8 mouse cellular contexts compared by ENCODE assay signal in the genomic region with DNA sequence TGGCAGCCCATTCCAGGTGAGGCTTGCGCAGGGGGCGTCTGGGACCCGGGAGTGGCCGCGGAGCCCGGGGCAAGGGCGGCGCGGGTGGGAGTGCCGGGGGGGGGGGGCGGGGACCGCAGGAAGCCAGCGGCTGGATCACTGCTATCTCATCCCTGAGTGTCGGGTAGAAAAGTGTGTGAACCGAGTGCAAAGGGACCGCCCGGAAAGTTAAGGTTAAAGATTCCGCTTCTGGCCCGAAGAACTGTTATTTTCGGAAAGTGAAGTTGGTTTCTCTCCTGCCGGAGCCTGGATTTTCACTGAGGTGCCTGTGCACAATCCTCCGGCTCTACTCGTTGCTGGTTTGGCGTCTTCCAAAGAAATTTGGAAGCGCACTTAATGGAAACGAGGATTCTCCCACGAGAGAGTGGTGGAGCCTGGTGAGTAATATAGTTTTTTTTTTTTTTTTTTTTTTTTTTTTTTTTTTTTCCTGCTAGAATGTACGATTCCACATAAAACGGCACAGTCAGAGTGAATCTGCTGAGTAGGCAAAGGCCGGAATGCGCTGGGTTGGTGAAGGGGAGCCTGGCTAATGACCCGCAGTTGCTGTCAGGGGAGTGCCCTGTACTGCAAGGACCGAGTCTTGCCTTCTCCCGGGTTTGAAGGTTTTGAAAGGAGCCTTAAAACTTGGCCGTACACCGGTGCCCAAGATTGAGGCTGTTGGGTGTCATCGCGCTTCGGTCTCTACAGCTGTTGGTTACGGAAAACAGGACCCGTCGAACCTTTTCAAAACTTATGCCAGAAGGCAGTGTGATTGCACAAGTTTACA.
DNase-seq lines count a peak whose midpoint lies in the region; ATAC-seq and TF ChIP-seq lines count a peak whose summit lies in the region.

No protein-coding gene starts in this region.

- H3K4me2 ChIP-seq in hindbrain, embryonic 16.5 days (ENCODE audit: low read length), result peak overlapping the region; percentile 82
- H3K4me2 ChIP-seq in liver, embryonic 12.5 days, result peak overlapping the region; percentile 95
- peak overlapping the region; percentile 87 for H3K4me2 ChIP-seq in midbrain, postnatal 0 days (ENCODE audit: low read depth, low read length, poor library complexity, severe bottlenecking)

- ATAC-seq in hindbrain, embryonic 16.5 days, result no peak
- peak; percentile 81 for ATAC-seq in liver, embryonic 12.5 days
- ATAC-seq in midbrain, postnatal 0 days (ENCODE audit: low FRiP score), result peak; percentile 18; the same call in 1 of the 2 replicates

- DNase-seq in embryo, embryonic 10 days (ENCODE audit: low spot score), result peak; percentile 80
- DNase-seq in embryo, embryonic 9.5 days (ENCODE audit: extremely low spot score), result no peak
- peak; percentile 55 for DNase-seq in brain, adult 2 months (ENCODE audit: low read depth, low spot score)
- DNase-seq in gastrocnemius, adult 18-20 months (ENCODE audit: low spot score), result peak; percentile 49
- DNase-seq in midbrain, postnatal 0 days (ENCODE audit: low spot score), result peak; percentile 35
- DNase-seq in thymus, postnatal 0 days (ENCODE audit: low spot score), result peak; percentile 62

- WGBS in hindbrain, embryonic 16.5 days, result 2% methylated on average over 40 of the region's 42 CpGs
- WGBS in liver, embryonic 12.5 days (ENCODE audit: insufficient replicate concordance), result 1% methylated on average over 39 of the region's 42 CpGs
- 5% methylated on average over 29 of the region's 42 CpGs for WGBS in midbrain, postnatal 0 days

- H3K4me3 ChIP-seq in hindbrain, embryonic 16.5 days (ENCODE audit: low read length), result peak overlapping the region; percentile 69
- H3K4me3 ChIP-seq in liver, embryonic 12.5 days, result peak overlapping the region; percentile 83
- H3K4me3 ChIP-seq in midbrain, postnatal 0 days (ENCODE audit: low read depth, low read length), result peak overlapping the region; percentile 73

- peak overlapping the region; percentile 81 for H3K9ac ChIP-seq in hindbrain, embryonic 16.5 days (ENCODE audit: low read depth, low read length)
- H3K9ac ChIP-seq in liver, embryonic 12.5 days, result peak overlapping the region; percentile 94
- peak overlapping the region; percentile 65 for H3K9ac ChIP-seq in midbrain, postnatal 0 days (replicated peaks; ENCODE audit: low read length, poor library complexity, severe bottlenecking)

- peaks cover 7% of the 10 kb centered on the region for H3K4me1 ChIP-seq in hindbrain, embryonic 16.5 days (ENCODE audit: control insufficient read depth, insufficient read depth, low read depth, low read length)
- H3K4me1 ChIP-seq in liver, embryonic 12.5 days, result peaks cover 62% of the 10 kb centered on the region
- no peaks in the 10 kb centered on the region for H3K4me1 ChIP-seq in midbrain, postnatal 0 days (ENCODE audit: insufficient read depth, low read length)

- H3K27ac ChIP-seq in hindbrain, embryonic 16.5 days (ENCODE audit: low read depth, low read length), result peak overlapping the region; percentile 89
- H3K27ac ChIP-seq in liver, embryonic 12.5 days, result peak overlapping the region; percentile 100
- H3K27ac ChIP-seq in midbrain, postnatal 0 days (ENCODE audit: low read depth, low read length), result peak overlapping the region; percentile 77

- H3K9me3 ChIP-seq in hindbrain, embryonic 16.5 days (ENCODE audit: control insufficient read depth, low read length), result no peaks in the 10 kb centered on the region
- no peaks in the 10 kb centered on the region for H3K9me3 ChIP-seq in liver, embryonic 12.5 days (replicated peaks)
- H3K9me3 ChIP-seq in midbrain, postnatal 0 days (ENCODE audit: low read length), result no peaks in the 10 kb centered on the region

- TF ChIP-seq CTCF in midbrain, postnatal 0 days (IDR thresholded peaks at IDR 0.05), result no peak

- H3K36me3 ChIP-seq in hindbrain, embryonic 16.5 days (ENCODE audit: control insufficient read depth, insufficient read depth, low read length), result no peaks in the 10 kb centered on the region
- peaks cover 23% of the 10 kb centered on the region for H3K36me3 ChIP-seq in liver, embryonic 12.5 days
- no peaks in the 10 kb centered on the region for H3K36me3 ChIP-seq in midbrain, postnatal 0 days (ENCODE audit: insufficient read depth, low read length)

- H3K27me3 ChIP-seq in hindbrain, embryonic 16.5 days (replicated peaks; ENCODE audit: control insufficient read depth, insufficient read depth, low read length), result peaks cover 9% of the 10 kb centered on the region; the same call in 1 of the 2 replicates
- no peaks in the 10 kb centered on the region for H3K27me3 ChIP-seq in liver, embryonic 12.5 days (replicated peaks)
- H3K27me3 ChIP-seq in midbrain, postnatal 0 days (ENCODE audit: insufficient read depth, low read length), result peaks cover 15% of the 10 kb centered on the region
